Mouse (Mus musculus) erythroid progenitor cell, adult 5-6 weeks (primary cell): ENCODE results near the gene Hspb6. TPM values are rescaled to one million over a fixed set of nuclear protein-coding genes. Genes with fewer than 3 reads are reported as not detected.
A peak's percentile ranks its signal among the peaks of the same experiment; 100 is the strongest.

Source experiments
- ATAC-seq: replicated peaks from 2 replicates; pipeline ENCODE4 v1.8.0; 2016; ENCODE audit warnings: moderate number of reproducible peaks, mild to moderate bottlenecking, moderate TSS enrichment, inconsistent platforms; ENCODE audit not compliant: poor library complexity, low FRiP score, severe bottlenecking
- total RNA-seq, 2 experiments: library from RNA; stranded (forward) in 1 of 2; stranded (reverse) in 1 of 2; fragments of 150-400 nt in 1 of 2; fragments of 186-747, 209-891 nt in 1 of 2; gene quantifications; 2 replicates each; pipeline versions ENCODE4 v1.2.3 to v1.2.4; 2015 to 2017; ENCODE audit warnings: low replicate concordance in 2 of 2

The Hspb6 gene
- total RNA-seq, 2 experiments from 2014 or later: 21.8 to 79.2 TPM

DNA sequence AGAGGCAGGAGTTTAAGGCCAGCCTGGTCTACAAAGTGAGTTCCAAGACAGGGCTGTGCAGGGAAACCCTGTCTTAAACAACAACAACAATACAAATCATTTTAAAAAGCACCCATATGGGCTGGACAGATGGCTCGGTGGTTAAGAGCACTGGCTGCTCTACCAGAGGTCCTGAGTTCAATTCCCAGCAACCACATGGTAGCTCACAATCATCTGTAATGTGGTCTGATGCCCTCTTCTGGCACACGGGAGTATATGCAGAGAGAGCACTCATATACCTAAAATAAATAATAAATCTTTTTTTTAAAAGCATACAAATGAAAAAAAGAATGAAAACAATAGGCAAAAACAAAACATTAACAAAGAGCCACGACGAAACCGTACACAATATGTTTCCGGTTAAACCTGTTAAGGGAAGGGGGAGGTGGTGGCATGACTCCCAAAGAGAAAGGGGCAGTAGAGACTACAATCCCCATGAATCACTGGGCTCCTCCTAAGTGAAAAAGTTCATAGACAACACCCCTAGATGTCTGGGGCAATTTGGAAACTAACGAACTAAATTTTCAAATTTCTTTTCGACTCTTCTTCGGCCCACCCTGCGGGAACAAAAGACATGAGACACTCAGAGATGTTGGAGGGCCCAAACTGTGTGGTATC lies 405 bp upstream of the Hspb6 start:
- ATAC-seq: peak; percentile 59

DNA sequence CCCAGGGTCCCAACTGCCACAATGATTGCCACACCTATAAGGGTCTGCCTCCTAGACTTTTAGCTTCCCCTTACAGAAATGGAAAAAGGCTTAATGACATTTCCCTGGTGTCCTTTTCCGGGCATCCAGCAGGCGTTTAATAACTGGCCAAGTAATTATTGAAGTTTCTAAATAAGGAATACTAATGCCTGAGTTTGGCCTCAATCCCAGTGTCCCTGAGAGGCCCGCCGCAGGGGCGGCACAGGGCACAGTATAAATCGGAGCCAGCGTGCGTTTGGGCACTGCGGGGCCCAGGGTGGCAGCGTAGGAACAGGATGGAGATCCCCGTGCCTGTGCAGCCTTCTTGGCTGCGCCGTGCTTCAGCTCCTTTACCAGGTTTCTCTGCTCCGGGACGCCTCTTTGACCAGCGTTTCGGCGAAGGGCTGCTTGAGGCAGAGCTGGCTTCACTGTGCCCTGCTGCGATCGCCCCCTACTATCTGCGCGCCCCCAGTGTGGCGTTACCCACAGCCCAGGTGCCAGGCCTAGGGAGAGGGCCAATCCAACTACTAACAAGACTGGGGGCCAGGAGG lies 1.1 kb downstream of the Hspb6 start:
- ATAC-seq: peak; percentile 24; the same call in 1 of the 2 replicates

DNA sequence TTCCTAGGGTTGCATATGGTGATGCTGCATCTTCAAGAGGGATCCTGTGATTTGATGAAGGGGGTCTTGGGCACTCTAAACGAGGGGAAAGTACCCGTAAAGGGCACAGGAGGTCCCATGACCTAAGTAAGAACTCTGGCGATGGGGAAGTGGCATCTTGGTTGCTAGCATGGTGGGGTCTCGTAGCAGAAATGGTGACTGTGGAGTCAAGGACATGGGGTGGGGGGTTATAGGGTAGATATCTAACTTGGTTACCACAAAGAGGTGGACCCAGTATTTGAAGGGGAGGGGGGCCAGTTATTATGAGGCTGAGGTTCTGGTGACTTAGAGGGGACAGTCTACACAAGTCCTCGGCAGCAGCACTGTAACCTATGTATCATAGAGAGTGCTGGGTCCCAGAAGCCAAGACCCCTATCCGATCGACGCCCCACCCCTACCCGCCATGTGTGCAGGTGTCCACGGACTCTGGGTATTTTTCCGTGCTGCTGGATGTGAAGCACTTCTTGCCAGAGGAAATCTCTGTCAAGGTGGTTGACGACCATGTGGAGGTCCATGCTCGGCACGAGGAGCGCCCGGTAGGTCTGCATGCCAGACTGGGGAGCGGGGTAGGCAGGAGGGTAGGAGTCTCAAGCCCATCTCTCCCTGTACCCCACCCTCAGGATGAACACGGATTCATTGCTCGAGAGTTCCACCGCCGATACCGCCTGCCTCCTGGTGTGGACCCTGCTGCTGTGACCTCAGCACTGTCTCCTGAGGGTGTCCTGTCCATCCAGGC lies 2.0 kb downstream of the Hspb6 start:
- no peak for ATAC-seq

DNA sequence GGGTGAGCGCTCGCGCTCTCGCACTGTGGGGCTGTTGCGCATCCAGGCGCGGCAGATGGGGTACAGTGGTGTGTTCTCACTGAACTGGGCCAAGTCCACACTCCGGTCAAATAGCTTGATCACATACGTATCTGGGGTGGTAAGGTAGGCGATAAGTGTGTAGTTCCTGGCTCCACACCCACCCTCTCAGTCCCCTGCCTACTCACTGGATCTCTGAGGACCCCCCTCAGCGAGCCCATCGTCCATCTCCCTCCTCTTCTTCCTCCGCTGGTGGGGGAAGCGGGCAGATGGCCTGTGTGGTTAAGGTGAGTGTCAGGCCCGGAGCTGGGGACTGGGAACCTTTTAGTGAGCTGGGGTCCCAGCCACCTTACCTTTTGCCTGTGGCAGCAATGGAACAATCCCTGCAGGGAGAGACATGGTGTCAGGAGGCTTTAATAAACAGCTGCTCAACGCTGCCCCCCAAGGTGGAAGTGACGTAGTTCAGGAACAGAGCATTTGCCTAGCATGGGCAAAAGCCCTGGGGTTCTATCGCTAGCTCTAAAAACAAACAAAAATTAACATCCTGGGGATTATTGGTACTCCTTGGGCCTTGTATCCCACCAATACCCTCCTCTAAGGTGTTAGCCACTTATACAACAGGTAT lies 5.0 kb downstream of the Hspb6 start:
- no peak for ATAC-seq

DNA sequence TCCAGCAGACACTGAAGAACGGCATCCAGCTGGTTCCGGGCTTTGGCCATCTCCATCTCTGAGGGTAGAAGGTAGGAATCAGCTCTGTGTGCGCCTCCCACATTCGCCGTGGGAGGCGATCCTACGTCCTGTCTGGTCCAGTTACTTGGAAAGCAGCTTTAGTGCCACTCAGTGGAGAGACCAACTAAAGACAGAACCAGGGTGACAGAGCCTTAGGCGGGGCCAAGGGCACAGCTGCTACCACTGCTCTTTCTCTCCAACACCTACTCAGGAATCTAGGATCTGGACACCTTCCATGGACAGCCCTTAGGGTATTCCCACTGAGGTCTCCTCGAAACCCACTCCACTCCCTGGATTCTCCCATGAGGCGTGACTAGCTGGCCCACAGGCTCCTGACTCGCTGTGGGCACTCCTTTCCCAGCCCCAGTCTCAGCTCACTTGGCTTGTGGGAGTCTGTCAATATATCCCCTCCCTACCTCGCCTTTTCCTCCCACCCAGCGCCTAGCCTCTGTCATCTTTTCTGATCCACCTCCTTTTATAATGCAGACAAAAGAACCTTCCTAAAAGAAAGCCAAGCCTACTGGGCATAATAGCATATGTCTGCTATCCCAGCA lies 6.0 kb downstream of the Hspb6 start:
- no peak for ATAC-seq

DNA sequence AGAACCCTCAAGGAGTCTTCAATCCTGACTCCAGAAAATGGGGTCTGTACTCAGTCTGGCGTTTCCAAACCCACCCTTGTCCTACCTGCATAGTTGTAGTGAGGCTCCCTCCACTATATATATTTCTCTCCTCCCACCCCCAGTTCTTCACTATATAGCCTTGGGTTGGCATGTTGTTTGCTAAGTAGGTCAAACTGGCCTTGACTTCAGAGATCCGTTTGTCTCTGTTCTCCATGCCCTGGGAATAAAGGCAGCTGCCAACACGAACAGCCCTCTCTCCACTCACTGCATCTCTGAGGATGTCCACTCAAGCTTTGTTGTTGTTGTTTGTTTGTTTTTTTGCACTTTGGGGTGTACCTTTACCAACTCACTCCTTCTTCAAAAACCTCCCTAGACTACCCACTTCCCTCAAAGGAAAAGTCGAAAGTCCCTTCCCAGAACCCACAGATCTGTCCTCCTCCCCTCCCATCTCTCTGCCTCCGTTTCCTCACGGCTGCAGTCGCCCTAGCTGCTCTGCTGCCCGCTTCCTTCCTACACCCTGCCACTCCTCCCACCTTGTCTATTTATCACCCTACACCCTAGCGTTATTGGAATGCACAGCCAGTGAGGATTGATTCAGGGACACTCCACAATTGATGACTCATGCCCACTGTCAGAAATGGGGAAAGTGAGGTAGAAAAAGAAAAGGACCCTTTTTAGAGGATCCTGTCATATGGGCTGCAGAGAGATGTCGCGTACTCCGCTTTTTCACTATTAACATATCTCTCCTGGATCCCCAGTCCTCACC lies 6.9 kb downstream of the Hspb6 start:
- ATAC-seq: peak; percentile 57

DNA sequence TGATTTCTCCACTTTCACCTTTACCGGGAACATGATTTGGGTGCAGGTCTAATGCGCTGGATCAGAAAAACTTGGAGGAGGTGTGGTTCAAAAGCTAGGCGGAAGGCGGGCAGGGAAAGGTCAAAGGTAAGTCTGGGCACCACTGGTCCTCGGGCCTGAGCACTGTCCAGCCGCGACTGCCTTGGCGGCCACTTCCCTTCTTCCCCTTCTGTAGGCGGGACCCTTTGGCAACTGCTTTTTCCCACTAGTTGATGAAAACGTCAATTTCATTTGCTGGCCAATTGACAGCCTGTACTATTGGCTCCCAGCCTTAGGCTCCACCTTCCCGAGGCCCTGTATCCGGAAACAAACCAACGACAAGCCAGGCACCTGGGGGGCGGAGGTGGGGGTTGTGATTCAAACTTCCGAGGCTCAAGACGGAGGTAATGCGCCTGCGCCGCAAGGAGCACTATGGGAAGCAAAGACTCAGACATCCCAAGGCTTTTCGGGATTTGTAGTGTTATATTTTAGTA lies 7.5 kb downstream of the Hspb6 start, which contains the start of gene Lin37:
Gene Lin37, minus strand, starts transcription at position 396 of the 512 bp plus-strand sequence.
- ATAC-seq: peak; percentile 73

DNA sequence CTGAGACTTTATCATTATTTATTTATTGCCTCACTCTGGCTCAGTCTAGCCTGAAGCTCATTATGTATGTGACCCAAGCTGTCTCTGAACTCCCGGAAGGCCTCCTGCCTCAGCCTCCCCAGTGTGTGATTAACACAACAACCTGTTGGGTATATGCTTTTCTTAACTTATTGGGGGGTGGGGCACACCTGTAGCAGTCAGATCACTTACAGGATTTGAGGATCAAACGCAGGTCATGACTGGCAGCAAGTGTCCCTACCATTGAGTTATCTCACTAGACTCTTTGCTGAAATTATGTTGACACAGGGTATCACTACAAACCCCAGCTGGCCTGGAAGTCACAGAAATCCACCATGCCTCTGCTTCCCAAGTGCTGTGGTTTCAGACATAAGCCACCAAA lies 8.3 kb downstream of the Hspb6 start:
- no peak for ATAC-seq

DNA sequence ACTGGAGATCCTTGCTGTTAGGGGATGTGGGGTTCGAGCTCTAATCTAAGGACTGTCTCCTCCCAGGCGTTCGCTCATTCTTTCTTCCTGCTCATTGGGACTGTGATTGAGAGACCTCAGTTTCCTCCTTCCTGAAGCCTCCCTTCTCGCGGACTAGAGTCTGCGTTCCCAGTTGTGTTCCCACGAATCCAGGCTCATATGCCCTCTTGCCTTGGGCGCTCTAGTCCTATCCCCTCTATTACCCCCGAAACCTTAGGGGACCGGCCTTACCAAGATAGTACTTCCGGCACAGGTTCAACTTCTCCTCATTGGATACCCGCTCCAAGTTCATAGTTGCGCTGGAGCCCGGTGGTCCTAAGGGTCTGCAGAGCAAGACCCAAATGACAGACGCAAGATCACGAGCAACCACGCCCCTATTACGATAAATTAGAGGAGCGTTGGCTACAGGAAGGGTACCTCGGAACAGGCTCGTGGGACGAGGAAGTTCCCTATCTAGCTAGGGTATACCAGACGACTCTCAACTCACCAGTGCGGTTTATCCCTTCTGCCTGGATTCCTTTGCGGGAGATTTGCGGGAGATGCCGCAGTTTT lies 10.6 kb downstream of the Hspb6 start:
- ATAC-seq: peak; percentile 10

DNA sequence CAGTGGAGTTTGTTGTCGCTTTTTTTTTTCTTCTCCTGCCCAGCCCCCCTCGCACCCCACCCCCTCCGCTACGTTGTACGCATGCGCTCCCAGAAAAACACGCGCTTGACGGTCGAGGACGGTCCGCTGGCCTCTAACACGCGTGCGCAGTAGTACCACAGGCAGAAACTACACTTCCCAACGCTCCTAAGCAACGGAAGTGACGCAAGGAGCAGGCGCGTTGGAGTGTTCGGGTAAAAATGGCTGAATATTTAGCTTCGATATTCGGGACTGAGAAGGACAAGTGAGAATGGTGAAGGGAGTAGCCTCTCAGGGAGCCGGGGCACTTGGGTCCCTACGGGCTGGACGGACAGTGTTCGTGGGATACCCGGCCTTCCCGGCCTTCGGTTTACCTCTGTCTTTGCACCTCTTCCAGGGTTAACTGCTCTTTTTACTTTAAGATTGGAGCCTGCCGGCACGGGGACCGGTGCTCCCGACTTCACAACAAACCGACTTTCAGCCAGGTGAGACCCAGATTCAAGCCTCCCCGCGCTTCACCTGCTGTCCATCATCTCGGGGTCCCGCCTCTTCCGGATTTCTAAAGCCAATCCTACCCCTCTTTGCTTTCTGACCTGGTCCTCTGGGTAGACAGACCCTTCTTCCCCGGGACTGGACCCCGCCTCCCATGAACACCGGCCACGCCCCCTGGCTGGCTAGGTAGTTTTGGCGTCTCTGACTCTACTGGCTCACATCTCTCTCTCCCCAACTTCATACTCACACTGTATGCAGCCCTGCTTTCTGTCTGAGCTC lies 11.3 kb downstream of the Hspb6 start, which contains the start of the genes U2af1l4, Gm49396 and Psenen:
Gene U2af1l4, plus strand, starts transcription at position 185 of the 789 bp plus-strand sequence.
Gene Gm49396, plus strand, starts transcription at position 228 of the 789 bp plus-strand sequence.
Gene Psenen, minus strand, starts transcription at position 511 of the 789 bp plus-strand sequence.
- ATAC-seq: peak; percentile 73

DNA sequence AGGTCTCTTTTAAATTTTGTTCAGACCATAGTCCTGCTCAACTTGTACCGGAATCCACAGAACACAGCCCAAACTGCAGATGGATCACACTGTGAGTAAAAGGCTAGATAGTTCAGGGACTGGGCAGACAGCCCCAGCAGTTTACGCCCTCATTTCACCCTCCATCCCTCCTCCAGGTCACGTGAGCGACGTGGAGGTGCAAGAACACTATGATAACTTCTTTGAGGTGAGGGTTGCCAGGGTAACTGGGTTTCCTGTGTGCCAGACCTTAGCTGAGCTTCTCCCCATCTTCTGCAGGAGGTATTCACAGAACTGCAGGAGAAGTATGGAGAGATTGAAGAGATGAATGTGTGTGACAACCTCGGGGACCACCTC lies 11.9 kb downstream of the Hspb6 start:
- no peak for ATAC-seq

DNA sequence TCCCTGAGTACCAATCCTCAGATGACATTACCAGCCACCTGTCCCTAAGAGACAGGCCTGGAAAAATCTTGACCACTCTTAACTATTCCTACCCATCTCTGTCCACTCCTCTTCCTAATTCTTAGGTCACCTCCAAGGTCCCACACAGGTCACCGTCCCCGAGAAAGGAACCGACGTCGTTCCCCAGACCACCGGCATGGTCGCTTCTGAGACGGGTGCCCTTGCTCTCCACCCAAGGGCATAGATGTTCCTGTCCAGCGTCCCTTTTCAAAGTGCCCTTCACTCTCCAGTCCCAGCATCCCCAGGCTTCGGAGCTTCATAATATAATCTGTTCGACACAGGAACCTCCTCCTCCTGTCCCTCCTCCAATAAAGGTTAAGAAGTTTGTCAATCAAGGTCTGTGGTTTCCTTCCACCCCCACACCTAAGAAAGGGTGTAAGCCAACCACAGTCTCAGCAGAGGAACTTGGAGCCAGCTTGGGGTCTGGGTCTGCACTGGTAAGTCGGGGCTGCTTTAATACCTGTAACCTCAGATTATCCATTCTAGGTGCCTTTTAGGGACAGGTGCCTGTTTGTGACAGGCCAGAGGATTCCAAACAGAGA lies 13.1 kb downstream of the Hspb6 start, which contains the start of gene Igflr1:
Gene Igflr1, plus strand, starts transcription at position 458 of the 602 bp plus-strand sequence.
- ATAC-seq: no peak

DNA sequence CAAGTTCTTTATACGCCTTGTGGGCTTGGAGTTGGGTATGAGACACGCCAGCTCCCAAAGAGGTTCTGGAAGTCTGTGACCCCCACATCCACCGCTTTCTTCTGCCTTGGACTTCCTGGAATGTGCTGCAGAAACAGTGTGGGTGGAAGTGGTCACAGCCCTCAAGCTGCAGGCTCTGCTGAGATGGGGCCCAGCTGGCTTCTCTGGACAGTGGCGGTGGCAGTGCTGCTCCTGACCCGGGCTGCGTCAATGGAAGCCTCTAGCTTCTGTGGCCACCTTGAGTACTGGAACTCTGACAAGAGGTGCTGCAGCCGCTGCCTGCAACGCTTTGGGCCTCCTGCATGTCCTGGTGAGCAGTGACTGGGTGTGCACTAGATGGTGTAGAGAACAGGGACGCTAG lies 14.1 kb downstream of the Hspb6 start:
- ATAC-seq: no peak

DNA sequence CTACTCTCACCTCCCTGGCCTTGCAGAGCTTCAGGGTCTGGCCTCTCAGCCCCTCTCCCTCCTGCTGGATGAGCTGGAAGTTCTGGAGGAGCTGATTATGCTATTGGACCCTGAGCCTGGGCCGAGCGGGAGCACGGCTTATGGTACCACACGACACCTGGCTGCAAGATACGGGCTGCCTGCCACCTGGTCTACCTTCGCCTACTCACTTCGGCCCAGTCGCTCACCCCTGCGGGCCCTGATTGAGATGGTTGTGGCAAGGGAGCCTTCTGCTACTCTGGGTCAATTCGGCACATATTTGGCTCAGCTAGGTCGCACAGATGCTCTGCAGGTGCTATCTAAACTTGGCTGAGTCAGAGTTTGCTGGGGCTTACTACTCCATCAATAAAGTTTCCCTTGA lies 15.6 kb downstream of the Hspb6 start:
- ATAC-seq: no peak

DNA sequence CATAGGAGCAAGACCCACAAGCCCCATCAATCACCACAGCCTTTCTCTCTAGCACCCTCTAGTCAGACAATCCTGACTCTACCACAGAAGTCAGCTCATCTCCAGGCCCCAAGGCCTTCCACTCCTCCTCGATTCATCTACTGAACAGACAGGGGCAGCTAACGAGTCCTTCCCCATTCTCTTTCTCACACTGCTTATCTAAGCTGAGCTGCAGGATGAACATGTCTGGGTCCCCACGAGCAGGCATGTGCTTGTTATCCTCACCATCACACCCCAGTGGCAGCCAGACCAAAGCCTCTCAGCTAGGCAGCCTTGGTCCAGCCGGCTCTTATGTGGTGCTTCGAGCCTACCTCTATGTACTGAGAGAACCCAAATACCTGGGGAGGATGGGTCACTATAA lies 20.4 kb downstream of the Hspb6 start:
- ATAC-seq: peak; percentile 54

DNA sequence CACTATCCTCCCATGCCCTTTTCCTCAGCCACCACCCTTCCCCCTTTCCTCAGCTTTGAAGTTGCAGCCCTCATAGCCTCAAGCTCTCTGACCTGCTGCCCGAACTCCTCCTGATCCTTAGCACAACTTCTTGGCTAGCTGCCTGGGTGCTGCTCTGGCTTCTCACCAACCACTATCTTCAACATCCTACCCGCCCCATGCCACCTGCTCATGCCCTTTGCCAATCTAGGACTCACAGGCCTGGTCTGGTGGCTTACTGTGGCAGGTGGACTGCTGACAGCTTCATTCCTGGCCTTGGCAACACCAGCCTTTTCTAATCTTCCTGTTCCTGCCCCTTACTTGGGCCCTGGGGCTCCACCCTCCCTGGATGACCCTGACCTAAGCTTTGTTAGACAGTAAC lies 21.0 kb downstream of the Hspb6 start:
- ATAC-seq: peak; percentile 90

DNA sequence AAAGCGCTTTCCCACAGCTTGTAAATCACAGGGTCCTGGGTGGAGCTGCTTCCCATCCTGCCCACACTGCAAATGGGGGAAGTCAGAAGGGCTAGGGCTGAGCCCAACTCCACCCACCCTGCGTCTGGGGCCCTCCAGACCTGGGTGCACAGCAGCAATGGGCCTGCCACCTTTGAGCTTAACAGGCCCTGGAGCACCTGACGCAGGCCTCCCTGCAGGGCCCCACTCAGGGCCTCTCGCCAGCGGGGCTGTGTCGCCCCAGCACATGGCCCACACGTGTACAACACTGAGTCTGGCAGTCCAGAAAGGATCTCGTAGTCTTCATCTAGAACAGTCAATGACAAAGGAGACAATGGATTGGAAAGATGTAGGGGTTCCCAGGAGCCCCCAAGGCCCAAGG lies 28.0 kb downstream of the Hspb6 start:
- no peak for ATAC-seq
